In the genomic region with DNA sequence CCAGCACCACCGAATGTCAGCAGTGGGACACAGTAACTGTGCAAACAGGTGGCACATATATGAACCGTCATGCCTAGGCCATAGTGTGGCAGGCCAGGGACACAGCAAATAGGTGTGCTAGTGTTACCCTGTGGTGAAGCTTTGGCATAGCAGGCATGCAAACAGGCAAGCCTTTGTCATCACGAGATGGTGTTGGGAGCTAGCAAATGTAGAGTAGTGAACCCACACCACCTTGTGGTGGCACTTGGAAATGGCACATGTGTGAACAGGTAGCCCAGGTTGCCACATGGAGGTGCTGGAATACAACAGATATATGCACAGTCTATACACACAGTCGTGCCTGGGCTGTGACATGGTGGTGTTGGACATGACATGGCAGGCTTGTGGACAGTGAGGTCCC, we compare ENCODE assay signal across 8 mouse cellular contexts. TPM values are rescaled to one million over a fixed set of nuclear protein-coding genes. Genes with fewer than 3 reads are reported as not detected.
DNase-seq lines count a peak whose midpoint lies in the region; ATAC-seq and TF ChIP-seq lines count a peak whose summit lies in the region.

No protein-coding gene starts in this region.

- ATAC-seq in Patski, result peak; percentile 33
- peak; percentile 49 for ATAC-seq in inflammation-experienced regulatory T-cells, adult 6 months
- ATAC-seq in megakaryocyte-erythroid progenitor cell, adult 5-6 weeks (replicated peaks; ENCODE audit: low FRiP score, low TSS enrichment, poor library complexity, severe bottlenecking), result peak; percentile 62

- no peak for DNase-seq in Patski (ENCODE audit: low read depth, low spot score)
- peak; percentile 70 for DNase-seq in cerebellum, adult 9-10 months
- peak; percentile 81 to 86 for DNase-seq in frontal cortex, postnatal 14 days (ENCODE audit: low spot score in 2 of 2)
- DNase-seq in left cerebral cortex, adult 8-10 months (ENCODE audit: low spot score in 2 of 2), result peak; percentile 80 to 81
- DNase-seq in right cerebral cortex, postnatal 10 days (ENCODE audit: low spot score in 2 of 2), result peak; percentile 89 to 91
- peak; percentile 69 for DNase-seq in urinary bladder, postnatal 25 days (ENCODE audit: low spot score)

- no peak for TF ChIP-seq CTCF in Patski (IDR thresholded peaks at IDR 0.05)

- POLR2A ChIA-PET in Patski (lab: Charles Lee), result no interaction called here

- in situ Hi-C loops in Patski (cut with MboI; ENCODE audit: low pct_unique_long_range_greater_than_20kb), result no loop called here

- CTCF ChIA-PET in Patski (lab: Charles Lee), result interaction anchor here (1.1 to 2.3 kb wide), 5 partner anchors 100 to 133 kb away, joined by 3 to 16 read pairs (median 4); no protein-coding TSS in a partner anchor

- H3K27me3 ChIP-seq in Patski, result no peaks in the 10 kb centered on the region

RNA-seq across cellular contexts. Expression of a gene that starts 30.5 kb away (rescaled TPM):
- 174 TPM for polyA plus RNA-seq in Patski (2021)
- 10 to 100 TPM; 14.8 to 36.1 (median 28.0) TPM for polyA plus RNA-seq in inflammation-experienced regulatory T-cells, adult 6 months (2017; shearing (Covaris generic))
- total RNA-seq in left cerebral cortex, adult 8-10 months (2022), result 10 to 100 TPM; 30.4 to 37.8 (median 35.9) TPM
- total RNA-seq in megakaryocyte-erythroid progenitor cell, adult 5-6 weeks (2014; fragmentation: Nextera tagmentation), result 4.2 and 8.6 TPM in 2 replicates
- 13.4 and 15.8 TPM in 2 replicates for total RNA-seq in megakaryocyte-erythroid progenitor cell, adult 5-6 weeks (2017)
